Mouse (Mus musculus): ENCODE data around the gene Unc93b1.

Gene Unc93b1

DNA sequence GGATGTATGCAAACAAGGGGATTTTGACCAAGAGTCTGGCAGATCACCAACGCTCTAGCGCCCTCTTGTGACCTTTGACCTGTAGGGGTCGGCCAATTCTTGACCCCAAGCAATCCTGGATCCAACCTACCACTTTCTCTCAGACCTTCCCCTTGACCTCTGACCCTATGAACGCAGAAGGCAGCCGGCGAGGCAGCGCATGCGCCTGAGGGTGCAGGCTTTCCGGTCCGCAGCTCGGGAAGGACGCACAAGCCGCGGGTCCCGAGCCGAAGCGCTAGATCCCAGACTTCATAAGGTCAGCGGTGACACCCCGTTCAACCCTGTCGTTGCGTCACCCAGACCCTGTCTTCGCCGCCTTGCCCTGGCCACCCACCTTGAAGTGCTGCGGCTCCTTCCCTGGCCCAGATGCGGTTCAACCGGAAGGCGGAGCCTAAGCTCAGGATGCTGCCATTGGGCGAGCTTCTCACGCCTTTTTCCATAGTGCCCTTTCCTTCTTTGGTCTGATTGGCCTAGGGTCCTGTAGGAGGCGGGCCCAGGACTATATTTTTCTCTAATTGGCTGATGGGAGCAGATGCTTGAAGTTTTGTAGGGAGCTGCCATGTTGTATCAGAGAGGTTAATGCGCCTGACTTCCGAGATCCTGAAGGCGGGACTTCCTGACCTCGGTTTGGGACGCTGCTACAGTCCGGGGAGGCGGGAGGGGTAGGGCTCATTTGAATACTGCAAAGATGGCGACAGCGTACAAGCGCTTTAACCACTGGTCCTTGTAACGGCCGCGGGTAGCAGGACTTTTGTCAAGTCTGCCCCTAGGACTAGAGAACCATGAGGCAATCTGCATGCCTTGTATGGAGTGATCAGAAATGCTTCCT is 22.4 kb upstream of the Unc93b1 start, which contains the start of gene Ndufs8:
Gene Ndufs8, minus strand, starts transcription at position 438 of the 868 bp plus-strand sequence.
- CTCF ChIA-PET: interaction anchor here (1.5 kb wide), 1 partner anchor 24 kb away, joined by 3 read pairs; no protein-coding TSS in a partner anchor

DNA sequence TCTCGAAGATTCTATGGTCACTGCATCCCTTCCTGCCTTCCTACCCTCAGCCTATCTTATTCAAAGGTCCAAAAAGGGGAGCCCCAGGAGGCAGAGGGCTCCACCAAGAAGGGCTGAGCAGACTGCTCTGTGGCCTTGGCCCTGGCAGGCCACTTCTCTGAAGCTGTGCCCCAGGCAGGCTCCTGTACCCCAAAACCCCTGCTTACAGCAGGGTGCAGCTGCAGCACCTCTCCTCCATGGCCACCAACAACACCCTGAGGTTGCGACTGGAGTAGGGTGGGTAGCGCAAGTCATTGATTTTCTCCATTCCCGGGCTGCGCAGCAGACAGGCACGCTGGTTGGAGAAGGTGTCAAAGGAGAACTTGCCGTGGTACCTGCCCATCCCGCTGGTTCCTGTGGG is 21.3 kb upstream of the Unc93b1 start:
- CTCF ChIA-PET: interaction anchor here (1.5 kb wide), 1 partner anchor 23 kb away, joined by 3 read pairs; no protein-coding TSS in a partner anchor

DNA sequence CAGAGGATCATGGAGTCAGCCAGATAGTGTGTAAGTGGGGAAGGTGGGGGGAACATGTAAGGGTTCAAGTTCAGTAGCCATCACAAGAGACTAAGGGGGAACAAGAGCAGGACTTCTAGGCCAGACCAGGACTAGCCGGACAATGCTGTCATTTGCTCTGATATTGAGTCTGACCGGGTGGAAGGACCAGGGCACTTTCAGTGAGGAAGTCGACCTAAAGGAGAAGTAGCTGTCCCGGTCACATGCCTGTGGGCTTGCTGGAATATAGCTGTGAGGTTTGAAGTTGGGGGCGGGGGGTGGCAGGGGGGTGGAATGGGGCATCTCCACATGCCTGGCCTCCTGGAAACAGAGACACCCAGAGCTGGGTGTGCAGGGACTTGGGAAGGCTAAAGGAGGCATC is 20.5 kb upstream of the Unc93b1 start:
- CTCF ChIA-PET: no interaction called here

DNA sequence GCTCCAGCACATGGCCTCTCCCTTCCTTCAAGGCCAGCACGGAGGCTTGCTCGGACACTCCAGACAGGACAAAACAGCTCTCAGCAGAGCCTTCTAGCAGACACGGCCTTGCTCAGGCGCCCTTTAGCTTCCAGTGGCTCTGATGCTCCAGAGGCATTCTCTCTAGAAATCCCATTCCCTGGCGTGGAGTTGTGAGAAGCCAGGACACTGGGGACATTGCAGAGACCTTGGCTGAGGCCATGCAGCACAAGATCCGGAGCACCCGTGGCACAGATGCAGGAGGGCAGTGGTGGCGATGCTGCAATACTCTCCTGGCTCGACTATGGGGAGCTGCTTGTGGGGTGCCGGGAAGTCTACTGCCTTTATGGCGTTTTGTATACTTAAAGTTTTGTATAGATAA is 18.3 kb upstream of the Unc93b1 start:
- CTCF ChIA-PET: interaction anchor here (0.7 kb wide), 1 partner anchor 14 kb away, joined by 3 read pairs; no protein-coding TSS in a partner anchor

DNA sequence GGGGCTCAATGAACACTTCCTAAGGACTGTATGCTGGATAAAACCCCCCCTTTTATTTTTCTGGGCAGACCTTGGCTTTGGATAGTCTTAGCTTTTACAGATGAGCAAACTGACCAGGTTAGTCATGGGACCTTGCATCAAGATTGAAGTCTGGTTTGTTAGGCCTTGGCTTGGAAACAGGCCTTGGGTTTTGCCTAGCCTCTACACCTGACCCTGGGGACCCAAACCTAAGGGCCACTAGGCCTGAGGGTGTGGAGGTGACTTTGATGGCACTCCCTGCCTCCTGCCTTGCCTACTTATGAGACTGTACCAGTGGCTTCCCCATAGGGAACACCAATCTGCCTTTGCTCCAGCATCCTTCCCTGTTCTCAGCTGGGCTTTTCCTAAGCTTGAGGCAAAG is 15.1 kb upstream of the Unc93b1 start:
- CTCF ChIA-PET: interaction anchor here (0.7 to 0.8 kb wide), 2 partner anchors 16 to 107 kb away, joined by 3 read pairs; no protein-coding TSS in a partner anchor

DNA sequence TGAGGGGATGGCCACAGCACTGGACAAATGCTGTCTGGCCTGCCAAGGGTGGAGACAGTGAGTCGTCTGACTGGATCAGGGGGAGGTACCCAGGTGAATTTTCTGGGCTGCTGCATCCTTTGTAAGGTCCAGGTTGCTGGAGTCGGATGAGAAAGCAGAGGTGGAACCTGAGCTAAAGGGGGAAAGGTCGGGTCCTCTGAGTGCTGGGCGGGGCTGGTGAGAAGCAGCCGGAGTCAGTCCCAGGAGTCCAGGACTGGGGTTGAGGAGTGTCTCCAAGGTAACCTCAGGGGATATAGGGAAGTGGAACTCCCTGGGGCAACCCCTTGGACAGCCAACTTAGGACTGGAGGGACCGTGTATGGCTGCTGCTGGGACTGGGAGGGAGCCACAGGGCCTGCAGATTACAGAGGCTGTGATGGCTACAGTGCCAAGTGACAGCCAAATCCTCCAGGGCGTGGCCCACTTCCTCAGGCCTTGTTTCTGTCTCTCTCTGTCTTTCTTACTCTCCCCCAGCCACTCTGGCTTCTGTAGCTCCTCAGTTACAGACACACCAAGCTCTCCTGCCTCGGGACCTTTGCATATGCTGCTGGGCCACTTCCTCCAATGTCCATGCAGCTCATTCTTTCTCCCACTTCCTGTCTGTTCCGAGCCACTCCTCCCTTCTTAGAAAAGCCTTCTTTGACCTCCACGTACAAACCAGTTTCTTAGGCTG is 12.2 kb upstream of the Unc93b1 start:
- CTCF ChIA-PET: interaction anchor here (0.6 to 0.9 kb wide), 3 partner anchors 19 to 66 kb away, joined by 3 read pairs; no protein-coding TSS in a partner anchor

DNA sequence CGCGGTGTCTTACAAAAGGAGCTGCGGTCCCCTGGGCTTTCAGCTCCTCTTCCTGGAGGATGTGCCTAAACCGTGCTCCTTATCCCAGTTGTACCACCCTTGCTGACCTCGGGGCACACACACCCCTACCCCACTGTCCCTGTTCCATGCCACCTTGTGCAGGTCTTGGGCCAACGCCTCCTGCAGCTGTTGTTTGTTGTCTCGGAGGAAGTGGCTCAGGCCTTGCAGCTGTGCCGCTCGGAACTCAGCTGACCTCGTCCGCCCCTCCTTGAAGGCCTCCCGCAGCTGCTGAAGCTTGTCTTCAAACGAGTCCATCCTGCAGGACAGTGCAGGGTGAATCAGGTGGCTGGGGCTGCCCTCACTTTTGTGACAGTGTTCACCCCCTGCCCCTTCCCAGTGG is 11.4 kb upstream of the Unc93b1 start:
- CTCF ChIA-PET: no interaction called here

DNA sequence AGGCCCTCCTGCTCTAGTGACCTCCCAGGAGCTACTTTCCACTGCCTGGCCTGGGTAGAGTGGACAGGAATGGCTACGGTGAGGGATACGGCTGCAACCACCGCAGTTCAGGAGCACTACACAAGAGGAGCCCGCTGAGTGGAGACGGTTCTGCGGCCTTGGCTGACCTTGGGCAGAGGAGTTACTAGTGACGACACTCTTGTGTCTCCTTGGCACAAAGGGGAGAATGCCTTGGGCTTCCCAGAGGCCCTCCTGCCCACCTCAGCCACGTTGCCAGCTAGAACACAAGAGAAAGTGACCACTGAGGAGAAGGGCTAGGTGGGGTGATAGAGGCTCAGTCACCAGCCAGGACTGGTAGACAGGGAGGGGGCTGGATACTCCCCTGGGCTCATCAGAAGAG is 10.8 kb upstream of the Unc93b1 start:
- CTCF ChIA-PET: no interaction called here

DNA sequence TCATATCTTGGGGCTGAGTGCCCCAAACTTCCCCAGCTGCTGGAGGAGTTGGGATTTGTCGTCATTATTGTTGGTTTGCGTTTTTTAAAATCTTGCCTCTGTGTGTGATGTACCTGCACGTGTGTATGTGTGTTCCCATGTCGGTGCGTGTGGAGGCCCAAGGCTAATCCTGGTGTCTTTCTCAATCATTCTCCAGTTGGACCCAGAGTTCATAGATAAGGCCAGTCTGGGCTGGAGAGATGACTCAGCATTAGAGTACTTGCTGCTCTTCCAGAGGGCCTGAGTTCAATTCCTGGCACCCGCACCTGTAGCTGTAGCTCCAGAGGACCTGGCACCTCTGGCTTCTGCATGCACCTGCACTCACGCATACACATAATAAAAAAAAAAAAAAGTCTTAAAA is 10.1 kb upstream of the Unc93b1 start:
- CTCF ChIA-PET: no interaction called here

DNA sequence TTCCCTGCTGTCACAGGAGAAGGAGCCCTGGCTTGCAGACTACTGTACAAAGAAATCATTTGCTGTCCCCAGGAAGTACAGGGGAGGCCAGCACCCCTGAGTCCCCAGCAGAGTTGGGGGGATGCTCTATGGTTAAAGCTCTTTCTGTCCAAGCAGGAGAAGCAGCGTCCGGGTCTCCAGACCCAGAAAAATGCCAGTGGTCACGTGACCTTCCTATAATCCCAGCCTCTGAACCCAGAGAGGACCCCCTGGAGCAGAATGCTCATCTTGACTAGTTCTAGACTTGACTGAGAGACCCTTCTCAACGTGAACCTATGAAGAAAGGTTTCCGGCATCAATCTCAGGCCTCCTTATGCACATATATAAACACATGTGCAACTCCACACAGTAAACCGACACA is 9.1 kb upstream of the Unc93b1 start:
- CTCF ChIA-PET: no interaction called here

DNA sequence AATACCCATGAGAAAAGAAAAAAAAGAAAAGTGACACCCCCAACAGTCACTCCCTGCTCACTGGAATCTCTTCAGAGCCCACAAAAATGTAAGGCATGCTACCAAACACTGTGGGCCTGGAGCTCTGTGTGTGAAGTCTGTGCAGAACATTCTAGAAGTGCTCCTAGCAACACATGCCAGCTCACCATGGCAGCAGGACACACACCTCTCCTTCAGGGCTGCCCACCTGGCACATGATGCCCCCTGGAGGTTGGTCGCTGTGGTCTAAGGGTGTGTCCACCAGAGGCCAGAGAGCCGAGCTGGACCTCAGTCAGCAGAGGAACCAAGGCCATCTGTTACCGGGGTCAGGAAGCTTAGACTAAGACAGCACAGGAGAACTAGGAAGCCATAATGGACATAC is 8.7 kb upstream of the Unc93b1 start:
- CTCF ChIA-PET: interaction anchor here (0.5 kb wide), 1 partner anchor 22 kb away, joined by 3 read pairs; no protein-coding TSS in a partner anchor

DNA sequence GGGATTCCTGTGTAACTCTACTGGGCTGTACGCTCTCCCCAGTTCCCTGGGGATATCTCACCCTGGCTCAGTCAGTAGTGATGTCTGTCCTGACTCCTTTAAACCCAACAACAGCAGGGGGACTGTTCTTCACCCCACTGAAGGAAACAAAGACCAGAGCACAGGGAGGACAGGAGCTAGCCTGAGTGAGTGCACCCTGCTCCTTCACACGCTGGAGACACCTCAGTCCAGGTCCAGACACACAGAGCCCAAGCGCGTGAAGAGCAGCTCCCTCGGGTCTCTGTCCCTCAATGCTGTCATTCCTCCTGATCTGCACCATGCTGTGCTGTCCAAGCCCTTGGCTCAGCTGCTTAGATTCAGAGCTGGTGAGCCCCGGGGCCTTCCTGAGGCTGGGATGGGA is 8.3 kb upstream of the Unc93b1 start:
- CTCF ChIA-PET: interaction anchor here (0.5 kb wide), 1 partner anchor 22 kb away, joined by 3 read pairs; no protein-coding TSS in a partner anchor

DNA sequence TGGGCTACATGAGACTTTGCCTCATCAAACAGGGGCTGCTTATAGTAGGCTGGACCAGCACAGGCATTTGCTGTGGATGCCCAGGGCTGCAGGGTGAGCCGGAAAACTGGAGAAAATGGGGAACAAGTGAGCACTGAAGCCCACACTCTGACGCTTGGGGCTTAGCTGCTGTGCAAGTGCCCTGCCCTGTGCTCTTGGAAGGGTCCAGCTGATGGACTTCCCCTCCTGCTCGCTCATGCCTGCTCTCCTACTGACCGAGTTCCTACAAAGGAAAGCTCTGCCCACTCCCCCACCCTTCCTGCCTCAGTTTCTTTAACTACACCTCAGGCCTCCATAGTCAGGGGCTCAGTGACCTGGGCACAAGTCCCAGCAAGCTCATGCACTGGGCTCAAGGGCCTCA is 7.0 kb upstream of the Unc93b1 start:
- CTCF ChIA-PET: interaction anchor here (0.5 to 0.7 kb wide), 2 partner anchors 191 to 404 kb away, joined by 3 to 24 read pairs; no protein-coding TSS in a partner anchor

DNA sequence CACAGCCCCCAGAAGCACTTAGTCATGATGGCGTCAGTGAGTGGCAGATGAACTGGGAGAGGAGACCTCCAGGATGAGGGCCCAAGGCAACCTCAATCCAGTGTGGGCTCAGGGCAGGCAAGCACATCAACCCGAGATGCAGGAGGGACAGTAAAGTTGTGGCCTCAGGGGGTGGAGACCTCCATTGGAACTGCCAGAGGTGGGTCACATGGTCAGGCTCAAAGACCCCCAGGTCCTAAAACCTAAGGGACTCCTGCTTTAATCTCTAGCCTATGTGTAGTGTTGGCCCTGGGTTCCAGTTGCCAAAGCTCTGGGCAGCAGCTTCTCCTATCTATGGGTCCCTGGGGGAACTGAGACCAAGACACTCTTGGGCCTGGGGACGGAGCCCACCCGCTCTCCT is 6.2 kb upstream of the Unc93b1 start:
- CTCF ChIA-PET: interaction anchor here (0.7 kb wide), 1 partner anchor 403 kb away, joined by 24 read pairs; no protein-coding TSS in a partner anchor

DNA sequence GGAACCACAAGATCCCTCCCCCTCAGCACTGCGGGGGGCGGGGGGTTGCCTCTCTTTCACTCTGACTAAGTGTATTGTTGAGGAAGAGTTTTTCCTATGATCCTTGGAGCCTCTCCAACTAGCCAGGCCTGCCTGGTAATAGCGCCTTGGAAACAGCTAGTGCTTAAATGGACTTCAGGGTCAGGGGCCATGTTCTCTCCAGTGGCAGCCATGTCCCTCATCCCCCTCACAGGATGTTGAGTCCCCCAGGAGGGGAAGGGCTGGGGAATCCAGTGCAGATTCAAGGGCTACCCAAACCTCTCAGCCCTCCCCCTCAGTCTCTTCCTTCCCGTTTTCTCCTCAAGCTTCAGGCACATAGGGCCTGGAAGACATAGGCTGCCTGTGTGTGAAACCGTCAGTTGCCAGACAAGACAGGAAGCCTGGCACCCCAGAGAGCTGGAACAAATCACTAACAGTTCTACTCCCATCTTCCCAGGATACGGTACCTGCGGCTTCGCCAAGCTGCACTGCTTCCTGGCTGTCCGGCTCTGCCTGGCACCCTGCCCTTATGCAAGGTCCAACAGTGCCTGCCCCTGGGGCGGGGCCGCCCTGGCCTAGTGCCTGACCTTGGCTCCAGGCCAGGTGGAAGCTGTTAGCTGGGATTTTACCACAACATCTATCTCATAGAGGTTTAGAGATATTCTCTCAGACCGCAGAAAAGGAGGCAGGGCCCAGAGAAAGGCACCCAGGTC is 5.6 kb upstream of the Unc93b1 start, which contains the start of gene Aldh3b1:
Gene Aldh3b1, minus strand, starts transcription at position 598 of the 731 bp plus-strand sequence.
- CTCF ChIA-PET: interaction anchor here (0.6 kb wide), 1 partner anchor 28 kb away, joined by 4 read pairs; no protein-coding TSS in a partner anchor

DNA sequence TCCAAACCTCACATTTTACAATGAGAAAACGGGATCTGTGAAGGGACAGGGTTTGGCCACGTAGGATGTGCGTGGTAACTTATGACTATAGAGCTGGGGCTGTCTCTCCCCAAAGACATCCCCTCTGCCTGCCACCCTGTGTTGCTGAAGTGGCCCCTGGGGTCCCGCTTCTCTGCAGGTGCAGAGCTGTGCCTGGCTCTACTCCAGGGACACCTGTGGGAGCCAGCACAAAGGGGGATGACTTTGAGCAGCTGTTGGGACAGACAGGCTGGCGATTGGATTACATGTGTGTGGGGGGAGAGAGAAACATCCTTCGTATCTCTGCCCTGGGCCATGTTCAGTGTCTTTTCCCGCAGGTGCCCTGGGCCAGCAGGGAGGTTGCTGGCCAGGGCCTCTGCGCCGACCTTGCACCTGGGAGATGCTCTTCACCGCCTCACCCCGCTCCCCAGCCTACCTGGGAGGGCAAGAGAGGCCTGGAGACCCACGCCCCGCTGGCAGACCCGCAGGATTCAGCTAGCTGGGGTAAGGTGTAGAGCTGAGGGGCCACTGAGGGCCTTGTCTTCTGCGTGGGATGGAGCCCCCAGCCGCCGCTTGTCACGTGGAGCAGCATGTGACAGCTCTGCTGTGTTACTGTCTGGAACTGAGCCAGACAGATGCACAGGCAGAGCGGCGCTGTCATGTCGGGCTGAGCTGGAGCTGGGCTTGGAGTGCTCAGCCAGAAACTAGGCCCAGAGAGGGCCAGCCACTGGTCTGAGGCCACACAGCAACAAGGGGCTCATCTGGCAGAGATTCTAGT is 4.5 kb upstream of the Unc93b1 start:
- CTCF ChIA-PET: interaction anchor here (0.5 to 0.6 kb wide), 2 partner anchors 13 to 29 kb away, joined by 3 to 4 read pairs; no protein-coding TSS in a partner anchor

DNA sequence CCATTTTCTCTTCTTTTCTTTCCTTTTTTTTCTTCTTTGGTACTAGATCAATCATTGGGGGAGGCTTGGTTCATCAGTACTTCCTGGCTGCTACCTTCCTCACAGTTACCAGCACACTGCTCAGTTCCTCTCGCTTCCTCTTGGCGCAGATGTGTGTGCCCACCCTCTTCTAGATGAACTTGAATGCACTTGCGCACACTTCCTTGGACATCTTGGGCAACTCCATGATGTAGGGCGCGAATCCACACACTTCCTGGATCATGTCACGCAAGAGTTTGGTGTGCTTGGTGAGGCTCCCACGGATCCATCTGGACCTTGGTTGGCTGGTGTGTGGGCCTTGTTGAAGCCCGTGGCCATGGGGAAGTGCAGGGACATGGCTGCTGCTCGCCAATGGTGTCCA is 3.3 kb upstream of the Unc93b1 start:
- CTCF ChIA-PET: no interaction called here

DNA sequence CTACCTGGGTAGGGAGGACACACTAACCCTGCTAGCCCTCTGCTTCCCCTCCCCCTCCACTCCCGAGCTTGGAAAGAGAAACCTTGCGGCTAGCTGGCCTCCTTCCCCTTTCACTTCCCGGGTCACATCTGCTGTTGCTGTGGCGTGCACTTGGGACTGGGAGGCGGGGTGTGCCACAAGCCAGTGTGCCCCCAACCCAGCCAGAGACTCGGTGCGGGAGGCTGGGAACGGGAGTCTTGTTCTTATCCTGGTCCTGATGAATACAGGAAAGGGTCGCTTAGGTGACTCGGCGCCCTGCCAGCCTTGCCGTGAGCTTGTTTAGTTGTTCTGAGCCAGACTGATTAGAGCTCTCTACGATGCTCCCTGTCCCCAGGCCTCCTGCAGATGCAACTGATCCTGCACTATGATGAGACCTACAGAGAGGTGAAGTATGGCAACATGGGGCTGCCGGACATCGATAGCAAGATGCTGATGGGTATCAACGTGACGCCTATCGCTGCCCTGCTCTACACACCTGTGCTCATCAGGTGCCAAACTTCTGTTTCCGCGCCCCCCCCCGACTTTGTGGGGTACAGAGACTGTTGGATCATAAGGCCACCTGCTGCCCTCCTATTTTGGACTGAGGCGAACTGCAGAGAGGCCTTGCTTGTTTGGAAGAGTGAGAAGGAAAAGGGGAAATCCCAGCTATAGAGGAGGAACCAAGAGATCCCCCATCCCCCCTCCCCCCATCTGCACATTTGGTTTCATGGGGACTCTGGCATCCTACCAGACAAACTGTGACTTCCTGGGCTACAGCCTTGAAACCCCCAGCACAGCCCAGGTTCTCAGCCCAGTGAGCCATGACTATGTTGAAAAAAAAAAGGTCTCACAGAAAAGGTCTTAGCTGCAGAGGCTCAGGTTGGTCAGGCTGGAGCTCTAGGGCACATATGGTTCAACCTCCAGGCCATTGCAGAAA is 1.2 kb downstream of the Unc93b1 start:
- CTCF ChIA-PET: interaction anchor here (0.5 to 0.9 kb wide), 3 partner anchors 8 to 23 kb away, joined by 3 read pairs; partner anchors contain the start of gene Ndufs8

DNA sequence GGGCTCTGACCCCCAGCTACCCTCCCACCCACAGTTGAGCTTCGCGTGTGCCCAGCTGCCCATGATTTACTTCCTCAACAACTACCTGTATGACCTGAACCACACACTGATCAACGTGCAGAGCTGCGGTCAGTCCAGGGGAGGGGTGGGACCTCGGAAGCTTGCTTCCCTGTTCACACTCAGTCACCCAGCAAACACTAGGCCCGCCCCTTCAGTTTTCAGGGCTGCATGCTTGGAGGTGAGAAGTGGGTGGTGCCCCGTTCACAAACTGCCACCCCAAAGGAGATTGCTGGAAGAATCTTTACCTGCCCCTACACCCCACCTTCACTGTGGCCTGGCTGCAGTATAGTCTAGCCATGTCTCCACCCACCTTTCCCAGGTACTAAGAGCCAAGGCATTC is 7.3 kb downstream of the Unc93b1 start:
- CTCF ChIA-PET: interaction anchor here (1.0 kb wide), 1 partner anchor 20 kb away, joined by 3 read pairs; no protein-coding TSS in a partner anchor
